In the genomic region with DNA sequence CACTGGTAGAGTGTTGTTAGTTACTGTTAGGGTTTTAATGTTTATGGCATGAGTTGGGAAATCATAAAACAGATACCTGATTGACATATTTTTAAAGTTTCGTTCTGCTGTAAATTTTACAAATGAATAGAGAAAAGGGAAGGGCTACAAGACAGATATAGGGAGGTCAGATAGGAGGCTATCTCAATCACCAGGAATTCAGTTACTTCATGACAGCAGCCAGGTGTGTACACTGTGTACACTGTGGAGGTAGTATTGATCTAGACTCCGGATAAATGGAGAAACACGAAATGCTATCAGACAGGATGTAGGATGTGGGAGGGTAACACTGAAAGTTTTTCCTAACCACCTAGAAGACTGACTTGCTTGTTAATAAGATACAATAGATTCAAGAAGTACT, we compare ENCODE assay signal across 23 mouse cellular contexts. TPM values are rescaled to one million over a fixed set of nuclear protein-coding genes. Genes with fewer than 3 reads are reported as not detected.
A peak's percentile ranks its signal among the peaks of the same experiment; 100 is the strongest.
DNase-seq lines count a peak whose midpoint lies in the region; TF ChIP-seq lines count a peak whose summit lies in the region.
"Had no signal": no experiment of that assay in that cellular context is flagged by ENCODE, and none has a peak within 500 bp of the region (broad histone marks: within the 10 kb centered on the region; RNA-seq: fewer than 3 reads in every experiment).

No protein-coding gene starts in this region.

- H3K4me1 ChIP-seq in MEL (ENCODE audit: control insufficient read depth in 1 of 2, insufficient read depth in 2 of 2, low read length in 2 of 2): peaks cover 38 to 45% of the 10 kb centered on the region in 2 experiments

- H3K27me3 ChIP-seq in MEL (ENCODE audit: control insufficient read depth in 1 of 2, insufficient read depth in 2 of 2, low read length in 2 of 2): no peaks in the 10 kb centered on the region
- H3K27me3 ChIP-seq: CH12.LX, Patski had no signal

- H3K79me2 ChIP-seq in MEL (ENCODE audit: control insufficient read depth, insufficient read depth, low read length, poor library complexity): peaks cover 41% of the 10 kb centered on the region

- TF ChIP-seq EP300 in MEL (IDR thresholded peaks at IDR 0.05; ENCODE audit: low read depth in 1 of 2, low read length in 2 of 2): peak; percentile 58 to 62; a peak in 3 of 4 replicates

- no peak for TF ChIP-seq CTCF in MEL (IDR thresholded peaks at IDR 0.05 in 2 of 3, conservative IDR thresholded peaks at IDR 0.05 in 1 of 3; ENCODE audit: control insufficient read depth in 1 of 3, insufficient read depth in 1 of 3, low read depth in 2 of 3, low read length in 3 of 3, poor library complexity in 1 of 3, severe bottlenecking in 1 of 3)

- no peak overlapping the region for H3K9ac ChIP-seq in MEL (ENCODE audit: control insufficient read depth, low read depth, low read length, poor library complexity, severe bottlenecking)

- no peak overlapping the region for H3K27ac ChIP-seq in MEL (ENCODE audit: control insufficient read depth, low read depth, low read length)

- no peaks in the 10 kb centered on the region for H3K9me3 ChIP-seq in MEL (replicated peaks; ENCODE audit: insufficient read depth, low read length)
- H3K9me3 ChIP-seq: G1E had no signal

- H3K36me3 ChIP-seq in MEL (ENCODE audit: control insufficient read depth in 1 of 2, insufficient read depth in 2 of 2, low read length in 2 of 2): peaks cover 0 to 69% of the 10 kb centered on the region in 2 experiments; a peak in 2 of 4 replicates

- TF ChIP-seq RAD21 in MEL (IDR thresholded peaks at IDR 0.05; ENCODE audit: low read depth, low read length): no peak

- no peak for TF ChIP-seq POLR2A in MEL (IDR thresholded peaks at IDR 0.05; ENCODE audit: control insufficient read depth in 1 of 2, insufficient read depth in 1 of 2, low read depth in 1 of 2, low read length in 2 of 2, poor library complexity in 1 of 2)

- no peak for DNase-seq in MEL (ENCODE audit: low read depth, low spot score)
- no peak for DNase-seq in layer of hippocampus, postnatal 36 days
- DNase-seq: adrenal gland, adult 2 months; adrenal gland, adult 8-10 months; adrenal gland, postnatal 10 days; adrenal gland, postnatal 14 days; adrenal gland, postnatal 25 days; adrenal gland, postnatal 36 days; B cell, adult 2 months; cerebellum, adult 11 months; cerebellum, adult 11-12 months; cerebellum, adult 18-20 months; cerebellum, adult 2 months; cerebellum, adult 8-10 months had no signal

- H3K4me3 ChIP-seq in MEL (ENCODE audit: control insufficient read depth in 1 of 2, insufficient read depth in 1 of 2, low read depth in 2 of 2, low read length in 2 of 2): no peak overlapping the region

TF ChIP-seq in MEL, 35 proteins besides CTCF, POLR2A, EP300 and RAD21:
- TF ChIP-seq GATA1 (IDR thresholded peaks at IDR 0.05; ENCODE audit: low read depth, low read length): peak; percentile 24; the same call in 1 of the 2 replicates
- TF ChIP-seq MAFK (IDR thresholded peaks at IDR 0.05; ENCODE audit: borderline replicate concordance, low read depth, low read length): no peak
- TF ChIP-seq MYB (IDR thresholded peaks at IDR 0.05; ENCODE audit: low read depth, low read length): no peak
- TF ChIP-seq RCOR1 (IDR thresholded peaks at IDR 0.05; ENCODE audit: low read depth, low read length): no peak; the same call in 1 of the 2 replicates
- TF ChIP-seq TCF12 (IDR thresholded peaks at IDR 0.05; ENCODE audit: low read depth, low read length): 0 out of 2 replicates have a peak, but pooled peaks have one; percentile 30
- no peak for TF ChIP-seq TBP (IDR thresholded peaks at IDR 0.05; ENCODE audit: low read depth, low read length)
- TF ChIP-seq BHLHE40 (IDR thresholded peaks at IDR 0.05; ENCODE audit: borderline replicate concordance, low read depth, low read length): no peak
- no peak for TF ChIP-seq ZNF384 (IDR thresholded peaks at IDR 0.05; ENCODE audit: low read depth, low read length)
- no peak for TF ChIP-seq MAX (IDR thresholded peaks at IDR 0.05; ENCODE audit: low read length)
- no peak for TF ChIP-seq MYC (IDR thresholded peaks at IDR 0.05; ENCODE audit: low read depth, low read length)
- no peak for TF ChIP-seq JUND (IDR thresholded peaks at IDR 0.05; ENCODE audit: low read depth, low read length)
TF ChIP-seq in MEL: peak in this region for 2.

RNA-seq across cellular contexts. Expression of gene Armc8, which starts 13.4 kb away (rescaled TPM):
- total RNA-seq in MEL (2012; rRNA removed): 11.6 and 11.9 TPM in 2 replicates
- 10 to 100 TPM in 1 of 2 experiments, not detected in 1; 14.3 TPM for polyA plus RNA-seq in MEL (2012; ENCODE audit: insufficient read depth in 1 of 2, insufficient read length in 2 of 2, low read depth in 1 of 2, low replicate concordance in 2 of 2, missing spikeins in 1 of 2)
- total RNA-seq in layer of hippocampus, postnatal 36 days (2021): 10 to 100 TPM; 53.1 to 56.7 TPM

RNA-seq across cellular contexts. Expression of gene Dbr1, which starts 20.3 kb away (rescaled TPM):
- 49.7 and 51.6 TPM in 2 replicates for total RNA-seq in MEL (2012; rRNA removed)
- 10 to 100 TPM in 1 of 2 experiments, not detected in 1; 53.7 TPM for polyA plus RNA-seq in MEL (2012; ENCODE audit: insufficient read depth in 1 of 2, insufficient read length in 2 of 2, low read depth in 1 of 2, low replicate concordance in 2 of 2, missing spikeins in 1 of 2)
- 10 to 100 TPM; 12.6 TPM for total RNA-seq in layer of hippocampus, postnatal 36 days (2021)

RNA-seq across cellular contexts. Expression of gene A4gnt, which starts 57.0 kb away (rescaled TPM):
- 0.04 TPM in 1 of 2 replicates, not detected in the other for total RNA-seq in MEL (2012; rRNA removed)
- polyA plus RNA-seq in MEL (2012; ENCODE audit: insufficient read depth in 1 of 2, insufficient read length in 2 of 2, low read depth in 1 of 2, low replicate concordance in 2 of 2, missing spikeins in 1 of 2): not detected
- total RNA-seq in layer of hippocampus, postnatal 36 days (2021): under 1 TPM in 1 of 2 experiments, not detected in 1; 0.15 TPM
- total RNA-seq: adrenal gland, adult 18-20 months; adrenal gland, adult 2 months; adrenal gland, adult 8-10 months; adrenal gland, postnatal 10 days; adrenal gland, postnatal 14 days; adrenal gland, postnatal 25 days; adrenal gland, postnatal 36 days; CH12.LX; ES-E14 had no signal
- polyA plus RNA-seq: activated CD4-positive, CD25-positive, alpha-beta regulatory T cell, adult 4 months; adrenal gland, adult 2 months; brain, embryonic 14.5 days; C2C12; CD4-positive, CD25-positive, alpha-beta regulatory T cell, adult 4 months; cerebellum, adult 2 months; G1E; Patski had no signal
